Mouse (Mus musculus) G1E (cell line): ENCODE measurements around the gene Pigs. TPM values are rescaled to one million over a fixed set of nuclear protein-coding genes. Genes with fewer than 3 reads are reported as not detected.
A peak's percentile ranks its signal among the peaks of the same experiment; 100 is the strongest.

Experiments used
- ATAC-seq: 2 replicates; pipeline ENCODE4 v1.8.0; 2016; ENCODE audit warnings: mild to moderate bottlenecking; ENCODE audit not compliant: insufficient number of reproducible peaks, poor library complexity, low FRiP score, severe bottlenecking; ENCODE audit errors: extremely low read depth
- DNase-seq: peaks from one replicate; pipeline ENCODE4 v3.0.0; 2012; ENCODE audit warnings: low spot score
- H3K27me3 ChIP-seq: 2 replicates; pipeline ENCODE4 v1.6.1; 2012; ENCODE audit warnings: mild to moderate bottlenecking, low read length, inconsistent platforms; ENCODE audit not compliant: insufficient read depth
- H3K36me3 ChIP-seq: replicated peaks from 2 replicates; pipeline ENCODE3; 2012; ENCODE audit warnings: mild to moderate bottlenecking, inconsistent platforms
- H3K4me1 ChIP-seq: 2 replicates; pipeline ENCODE4 v1.6.1; 2012; ENCODE audit warnings: low read depth, low read length, inconsistent platforms, mixed read lengths; ENCODE audit not compliant: insufficient read depth
- H3K4me3 ChIP-seq: 2 replicates; pipeline ENCODE4 v1.5.1; 2012; ENCODE audit warnings: low read depth, mild to moderate bottlenecking, inconsistent platforms, low read length, moderate library complexity, mixed read lengths
- H3K9me3 ChIP-seq: replicated peaks from 2 replicates; pipeline ENCODE4 v1.6.1; 2012; ENCODE audit warnings: inconsistent platforms
- CTCF ChIP-seq: IDR thresholded peaks from 2 replicates; pipeline ENCODE4 v1.5.1; 2012; ENCODE audit warnings: low read depth, low read length, inconsistent platforms, mixed read lengths
- GATA1 ChIP-seq: IDR thresholded peaks from 2 replicates; pipeline ENCODE4 v1.6.1; 2012; ENCODE audit warnings: borderline replicate concordance, low read length, inconsistent platforms, mixed read lengths
- GATA2 ChIP-seq: IDR thresholded peaks from 2 replicates; pipeline ENCODE4 v1.6.1; 2012; ENCODE audit warnings: low read depth, low read length, inconsistent platforms, borderline replicate concordance
- POLR2AphosphoS5 ChIP-seq: IDR thresholded peaks from 2 replicates; pipeline ENCODE4 v1.6.1; 2012; ENCODE audit warnings: low read depth, low read length, inconsistent platforms; ENCODE audit not compliant: insufficient replicate concordance
- TAL1 ChIP-seq: conservative IDR thresholded peaks from 2 replicates; pipeline ENCODE4 v1.6.1; 2012; ENCODE audit warnings: low read depth, low read length, inconsistent platforms, mixed read lengths
- polyA plus RNA-seq: library from polyadenylated mRNA; stranded (reverse); fragments of >175 nt; gene quantifications from 2 replicates; pipeline ENCODE4 v1.2.3, GENCODE M21; 2012
- total RNA-seq, 2 experiments: library from RNA; stranded (forward) in 1 of 2; stranded (reverse) in 1 of 2; fragments of 200-1000 nt in 1 of 2; fragments of >200 nt in 1 of 2; fragmentation: Nextera tagmentation in 1 of 2; gene quantifications; 2 replicates each; pipeline ENCODE4 v1.2.3; 2014 to 2017

Pigs gene
- total and polyA plus RNA-seq, 3 experiments, result 14.1 to 74.5 (median 30.5) TPM

DNA sequence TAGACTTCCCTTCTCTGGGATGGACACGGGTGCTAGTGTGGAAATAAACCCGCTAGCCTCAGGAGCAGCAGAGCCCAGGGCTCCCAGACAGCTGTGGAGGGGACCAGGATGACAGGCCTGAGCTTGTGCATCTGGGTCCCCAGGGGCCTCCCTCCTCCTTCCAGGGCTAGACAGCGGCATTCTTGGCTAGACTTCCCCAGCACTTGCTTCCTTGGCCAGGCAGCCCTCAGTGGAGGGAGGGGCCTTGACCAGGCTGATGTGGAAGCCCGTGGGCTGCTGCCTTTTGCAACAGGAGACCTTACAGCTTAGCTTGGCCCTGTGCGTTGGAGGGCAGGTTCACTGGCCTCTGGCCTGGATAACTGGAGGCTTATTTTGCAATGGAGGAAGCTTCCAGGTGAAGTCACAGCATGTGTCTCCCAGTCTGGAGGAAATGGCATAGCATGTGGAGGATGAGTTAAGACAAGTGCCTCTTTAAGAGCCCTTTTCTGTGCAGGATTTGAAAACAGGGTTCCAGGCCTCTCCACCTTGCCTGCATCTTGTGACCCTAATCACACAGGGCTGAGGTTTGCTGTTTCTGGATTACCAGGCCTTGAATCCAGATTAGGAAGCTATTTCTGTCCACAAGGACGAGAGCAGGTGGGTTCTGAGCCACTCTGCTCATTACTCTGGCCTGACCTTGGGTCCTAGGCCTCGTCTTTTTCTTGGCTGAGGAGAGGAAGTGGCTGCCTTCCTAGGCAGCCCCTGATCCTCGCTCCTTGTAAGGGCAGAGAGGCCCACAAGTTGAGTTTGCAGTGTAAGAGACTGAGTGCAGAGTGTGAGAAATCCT lies 16.9 kb downstream of the Pigs start:
- Histone ChIP-seq H3K36me3 (peaks cover 27% of the 10 kb centered on the region), H3K27me3 (no peaks in the 10 kb centered on the region; the same call in none of the 2 replicates), H3K4me1 (peaks cover 54% of the 10 kb centered on the region), H3K4me3 (no peak overlapping the region), H3K9me3 (no peaks in the 10 kb centered on the region)
- DNase-seq, result no peak
- no peak for ATAC-seq
- no peak for TF ChIP-seq GATA2
- TF ChIP-seq GATA1, result no peak
- no peak for TF ChIP-seq CTCF
- no peak for TF ChIP-seq POLR2AphosphoS5
- no peak for TF ChIP-seq TAL1

DNA sequence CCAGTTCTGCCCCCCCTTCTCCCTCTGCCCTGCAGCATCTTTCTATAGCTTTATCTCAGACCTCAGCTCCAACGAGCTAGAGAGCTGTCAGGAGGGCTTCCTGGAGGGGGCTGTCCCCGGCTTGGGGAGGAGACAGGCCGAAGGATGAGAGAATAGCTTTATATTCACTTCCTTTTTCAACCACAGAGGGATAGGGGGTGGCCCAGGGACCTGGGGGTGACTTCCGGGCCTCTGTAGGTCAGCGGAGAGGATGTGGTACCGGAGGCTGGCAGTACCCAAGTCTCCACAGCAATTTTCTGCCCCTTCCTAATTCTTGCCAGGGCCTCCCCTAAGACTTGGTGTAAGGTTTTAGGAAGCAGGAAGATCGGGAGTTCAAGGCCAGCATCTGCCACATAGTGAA lies 17.6 kb downstream of the Pigs start:
- DNase-seq, result no peak
- ATAC-seq, result no peak

DNA sequence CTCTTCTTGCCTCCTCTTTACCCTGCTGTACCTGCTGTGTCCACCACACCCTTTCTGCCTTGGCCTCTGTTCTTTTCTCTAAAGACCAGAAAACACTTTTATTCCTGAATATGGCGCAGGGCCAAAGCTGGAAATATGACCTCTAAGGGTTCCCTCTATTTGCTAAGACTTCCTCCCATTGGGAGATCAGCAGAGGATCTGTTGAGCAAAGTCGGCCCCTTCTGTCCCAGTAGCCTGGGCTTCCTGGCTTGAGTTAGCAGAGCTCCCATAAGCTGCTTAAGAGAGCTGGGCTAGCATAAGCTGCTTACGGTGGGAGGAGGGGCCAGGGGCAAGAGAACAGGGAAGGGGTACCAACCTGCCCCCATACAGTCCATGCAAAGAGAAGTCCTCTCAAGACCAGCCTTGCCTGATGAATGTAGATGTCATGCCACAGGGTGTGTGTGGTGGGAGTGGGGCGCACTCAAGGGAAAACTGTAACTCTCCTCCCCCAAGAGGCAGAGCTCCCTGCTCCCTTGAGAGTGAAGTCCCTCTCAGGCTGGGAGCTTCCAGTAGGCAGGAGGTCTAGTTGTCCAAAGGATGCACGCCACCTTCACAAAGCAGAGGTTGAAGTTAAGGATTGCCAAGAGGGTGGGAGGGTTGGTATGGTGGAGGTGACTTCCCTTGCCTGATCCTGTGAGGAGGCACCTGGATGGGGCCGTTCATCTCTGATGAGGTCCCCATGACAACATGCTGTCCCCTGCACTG lies 18.3 kb downstream of the Pigs start:
- H3K4me1 ChIP-seq, result peaks cover 54% of the 10 kb centered on the region
- DNase-seq, result no peak
- TF ChIP-seq POLR2AphosphoS5 (no peak), GATA1 (no peak), GATA2 (no peak), TAL1 (no peak), CTCF (no peak)
- no peak overlapping the region for H3K4me3 ChIP-seq
- no peaks in the 10 kb centered on the region; the same call in none of the 2 replicates for H3K27me3 ChIP-seq
- ATAC-seq, result no peak
- peaks cover 14% of the 10 kb centered on the region for H3K36me3 ChIP-seq
- no peaks in the 10 kb centered on the region for H3K9me3 ChIP-seq

More for the DNA sequence above, 17.6 kb downstream of the Pigs start:
- Histone ChIP-seq H3K36me3 (peaks cover 21% of the 10 kb centered on the region), H3K9me3 (no peaks in the 10 kb centered on the region), H3K4me1 (peaks cover 54% of the 10 kb centered on the region), H3K4me3 (no peak overlapping the region), H3K27me3 (no peaks in the 10 kb centered on the region; the same call in none of the 2 replicates)
- TF ChIP-seq TAL1 (no peak), GATA2 (no peak), POLR2AphosphoS5 (no peak), CTCF (no peak), GATA1 (no peak)

DNA sequence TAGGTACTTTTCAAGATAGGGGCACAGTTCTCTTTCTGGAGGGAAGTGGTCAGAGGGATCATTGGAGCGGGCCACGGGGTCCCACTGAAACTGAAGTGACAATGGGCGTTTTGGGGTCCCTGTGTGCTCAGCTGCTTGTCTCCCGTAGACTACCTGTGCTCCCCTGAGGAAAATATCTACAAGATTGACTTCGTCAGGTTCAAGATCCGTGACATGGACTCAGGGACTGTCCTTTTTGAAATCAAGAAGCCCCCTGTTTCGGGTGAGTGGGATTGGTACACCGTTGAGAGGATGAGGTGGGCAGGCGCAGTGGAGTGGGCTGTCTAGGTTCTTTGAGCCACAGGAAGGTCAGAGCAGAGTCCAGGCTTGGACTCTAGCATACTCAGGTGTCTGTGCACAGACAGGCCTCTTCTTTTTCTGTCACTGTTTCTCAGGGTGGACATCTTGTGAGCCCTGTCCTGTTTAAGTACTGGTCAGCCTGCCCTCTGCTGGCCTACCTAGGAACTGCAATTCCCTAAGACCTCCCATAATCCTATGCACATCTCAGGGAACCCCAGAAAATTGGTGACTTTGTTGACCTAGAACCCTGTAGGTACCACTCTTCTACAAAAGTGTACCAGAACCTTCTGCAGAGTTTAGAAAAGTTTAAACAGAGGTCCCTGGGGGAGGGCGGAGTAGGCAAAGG lies 19.0 kb downstream of the Pigs start:
- H3K27me3 ChIP-seq, result peaks cover 4% of the 10 kb centered on the region
- peak; percentile 58 for DNase-seq
- TF ChIP-seq CTCF (peak; percentile 99), POLR2AphosphoS5 (no peak), GATA2 (no peak)
- peaks cover 10% of the 10 kb centered on the region for H3K36me3 ChIP-seq
- no peak overlapping the region for H3K4me3 ChIP-seq
- H3K9me3 ChIP-seq, result no peaks in the 10 kb centered on the region
- H3K4me1 ChIP-seq, result peaks cover 54% of the 10 kb centered on the region
- ATAC-seq, result no peak

DNA sequence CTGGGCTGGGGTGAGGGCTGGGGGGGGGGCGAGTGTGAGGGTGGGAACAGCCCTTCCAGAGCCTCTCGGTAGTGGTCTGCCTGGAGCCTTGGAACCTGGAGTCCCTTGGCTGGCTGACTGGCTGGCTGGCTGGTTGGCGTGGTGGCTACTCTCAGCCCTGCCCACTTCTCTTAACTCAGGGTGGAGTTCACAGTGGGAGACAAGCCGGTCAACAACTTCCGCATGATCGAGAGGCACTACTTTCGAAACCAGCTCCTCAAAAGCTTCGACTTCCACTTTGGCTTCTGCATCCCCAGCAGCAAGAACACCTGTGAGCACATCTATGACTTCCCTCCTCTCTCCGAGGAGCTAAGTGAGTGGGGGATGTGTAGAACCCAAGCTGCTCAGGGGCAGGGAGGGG lies 19.7 kb downstream of the Pigs start:
- Histone ChIP-seq H3K27me3 (peaks cover 6% of the 10 kb centered on the region), H3K4me1 (peaks cover 55% of the 10 kb centered on the region), H3K9me3 (no peaks in the 10 kb centered on the region), H3K36me3 (peaks cover 6% of the 10 kb centered on the region), H3K4me3 (no peak overlapping the region)
- ATAC-seq (no peak), DNase-seq (no peak)
- TF ChIP-seq POLR2AphosphoS5, result no peak
- TF ChIP-seq GATA2, result no peak
- no peak for TF ChIP-seq CTCF
- TF ChIP-seq GATA1, result no peak
- no peak for TF ChIP-seq TAL1

DNA sequence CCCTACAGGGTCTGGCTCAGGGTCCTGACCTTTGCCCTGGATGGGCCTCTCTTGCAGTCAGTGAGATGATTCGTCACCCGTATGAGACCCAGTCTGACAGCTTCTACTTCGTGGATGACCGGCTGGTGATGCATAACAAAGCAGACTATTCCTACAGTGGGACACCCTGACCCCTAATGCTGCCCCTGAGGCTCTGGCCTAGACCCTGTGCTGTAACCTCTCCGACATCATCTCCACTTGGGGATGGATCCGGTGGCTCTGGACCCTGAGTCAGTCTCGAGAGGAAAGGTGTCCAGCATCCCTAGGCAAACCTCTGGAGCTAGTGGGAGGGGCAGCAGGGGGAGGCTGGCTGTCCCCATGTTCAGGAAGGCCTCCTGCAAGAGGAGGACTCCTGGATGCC lies 20.3 kb downstream of the Pigs start:
- TF ChIP-seq POLR2AphosphoS5 (no peak), TAL1 (no peak), GATA2 (no peak), GATA1 (no peak)
- H3K36me3 ChIP-seq, result peaks cover 5% of the 10 kb centered on the region
- DNase-seq (no peak), ATAC-seq (no peak)
- H3K4me1 ChIP-seq, result peaks cover 55% of the 10 kb centered on the region
- H3K9me3 ChIP-seq, result no peaks in the 10 kb centered on the region
- H3K27me3 ChIP-seq, result peaks cover 8% of the 10 kb centered on the region
- H3K4me3 ChIP-seq, result no peak overlapping the region
